Mouse (Mus musculus): ENCODE measurements around the gene Arhgap18. TPM values are rescaled to one million over a fixed set of nuclear protein-coding genes. Genes with fewer than 3 reads are reported as not detected.
A peak's percentile ranks its signal among the peaks of the same experiment; 100 is the strongest.

Gene Arhgap18
- polyA plus RNA-seq, 1 experiment = 149 TPM

DNA sequence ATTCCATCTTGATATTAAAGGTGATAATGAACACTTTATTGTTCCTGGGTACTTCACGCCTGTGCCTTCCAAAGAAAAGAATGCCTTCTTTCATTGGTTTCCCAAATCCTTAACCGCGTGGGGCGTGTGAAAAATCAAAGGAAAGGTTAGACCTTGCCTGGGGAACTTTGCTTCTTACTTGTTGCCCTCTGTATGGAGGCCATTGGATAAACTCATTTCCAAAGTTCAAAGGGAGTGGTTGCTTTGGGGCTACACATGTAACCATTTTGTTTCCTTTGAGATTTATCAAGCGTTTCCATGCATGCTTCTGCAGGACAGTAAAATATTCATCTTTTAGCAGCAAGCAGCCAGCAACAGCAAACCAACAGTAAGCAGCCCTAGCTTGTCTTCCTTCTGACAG is 20.3 kb downstream of the Arhgap18 start:
- TF ChIP-seq CTCF (IDR thresholded peaks at IDR 0.05; ENCODE audit: low read depth, low read length) (no peak), POLR2A (IDR thresholded peaks at IDR 0.05; ENCODE audit: borderline replicate concordance, low read depth, low read length) (no peak)
- Histone ChIP-seq H3K27ac (ENCODE audit: insufficient read depth, low read depth, low read length) (no peak overlapping the region), H3K4me3 (ENCODE audit: insufficient read depth, low read length) (peak overlapping the region; percentile 90), H3K4me1 (ENCODE audit: control insufficient read depth, insufficient read depth, low read length) (peaks cover 40% of the 10 kb centered on the region)

DNA sequence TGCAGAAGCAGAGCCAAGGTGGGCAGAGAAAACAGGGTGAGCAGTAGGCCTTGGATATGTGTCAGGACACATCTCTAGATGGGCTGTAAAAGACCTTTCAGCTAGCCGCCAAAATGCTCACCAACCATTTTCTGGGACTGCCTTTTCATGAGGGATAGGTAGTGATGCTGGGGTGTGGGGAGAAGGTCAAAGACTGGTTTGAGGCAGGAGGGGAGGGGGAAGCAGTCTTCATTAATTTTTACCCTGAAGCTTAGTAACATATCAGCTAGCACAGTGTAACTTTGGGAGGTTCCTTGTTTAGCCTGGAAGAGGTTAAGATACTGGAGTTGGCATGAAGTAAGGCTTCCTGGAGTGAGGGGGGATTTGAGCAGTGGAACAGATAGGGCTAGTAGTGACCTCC is 21.0 kb downstream of the Arhgap18 start:
- H3K4me3 ChIP-seq (ENCODE audit: insufficient read depth, low read length) = peak overlapping the region; percentile 90
- peaks cover 42% of the 10 kb centered on the region for H3K4me1 ChIP-seq (ENCODE audit: control insufficient read depth, insufficient read depth, low read length)
- H3K27ac ChIP-seq (ENCODE audit: insufficient read depth, low read depth, low read length) = no peak overlapping the region
- TF ChIP-seq POLR2A (IDR thresholded peaks at IDR 0.05; ENCODE audit: borderline replicate concordance, low read depth, low read length) = no peak
- TF ChIP-seq CTCF (IDR thresholded peaks at IDR 0.05; ENCODE audit: low read depth, low read length) = no peak

DNA sequence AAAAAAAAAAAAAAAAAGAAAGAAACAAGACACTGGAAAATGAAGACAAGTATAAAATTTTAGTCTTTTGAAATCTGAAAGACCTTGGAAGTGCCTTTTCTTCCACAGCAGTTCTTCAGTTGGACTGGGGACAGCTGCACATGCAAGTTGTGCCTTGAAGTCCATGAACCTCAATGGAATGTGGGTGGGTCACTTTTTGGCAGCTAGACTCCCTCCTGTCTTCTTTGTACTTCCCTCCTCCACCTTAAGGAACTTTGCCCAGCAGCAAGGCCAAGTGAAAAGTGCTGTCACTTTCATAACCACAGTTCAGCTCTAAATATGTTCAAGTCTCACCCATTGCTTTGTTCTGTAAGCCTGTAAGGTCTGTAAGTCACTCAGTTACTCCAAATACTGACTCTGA is 23.2 kb downstream of the Arhgap18 start:
- TF ChIP-seq POLR2A (IDR thresholded peaks at IDR 0.05; ENCODE audit: borderline replicate concordance, low read depth, low read length) (no peak), CTCF (IDR thresholded peaks at IDR 0.05; ENCODE audit: low read depth, low read length) (no peak)
- Histone ChIP-seq H3K4me1 (ENCODE audit: control insufficient read depth, insufficient read depth, low read length) (peaks cover 55% of the 10 kb centered on the region), H3K4me3 (ENCODE audit: insufficient read depth, low read length) (no peak overlapping the region), H3K27ac (ENCODE audit: insufficient read depth, low read depth, low read length) (no peak overlapping the region)

DNA sequence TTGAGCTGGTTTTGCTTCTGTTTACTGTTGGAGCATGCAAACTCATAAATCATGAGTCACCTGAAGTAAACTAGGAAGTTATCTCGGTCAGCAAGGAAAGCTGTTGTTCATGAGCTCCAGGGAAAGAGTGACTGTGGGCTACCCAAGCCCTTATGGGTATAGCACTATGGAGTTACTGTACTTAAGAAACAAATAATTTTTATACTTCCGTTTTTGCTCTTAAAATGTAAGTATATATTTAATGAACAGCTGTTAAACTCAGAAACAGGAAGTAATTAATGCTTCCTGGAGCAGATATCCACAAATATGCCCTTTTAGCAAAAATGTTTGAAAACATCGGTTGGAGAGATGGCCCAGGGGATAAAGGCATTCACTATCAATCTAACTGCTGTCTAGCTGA is 27.4 kb downstream of the Arhgap18 start:
- H3K4me3 ChIP-seq (ENCODE audit: insufficient read depth, low read length) = peak overlapping the region; percentile 2; the same call in 1 of the 2 replicates

DNA sequence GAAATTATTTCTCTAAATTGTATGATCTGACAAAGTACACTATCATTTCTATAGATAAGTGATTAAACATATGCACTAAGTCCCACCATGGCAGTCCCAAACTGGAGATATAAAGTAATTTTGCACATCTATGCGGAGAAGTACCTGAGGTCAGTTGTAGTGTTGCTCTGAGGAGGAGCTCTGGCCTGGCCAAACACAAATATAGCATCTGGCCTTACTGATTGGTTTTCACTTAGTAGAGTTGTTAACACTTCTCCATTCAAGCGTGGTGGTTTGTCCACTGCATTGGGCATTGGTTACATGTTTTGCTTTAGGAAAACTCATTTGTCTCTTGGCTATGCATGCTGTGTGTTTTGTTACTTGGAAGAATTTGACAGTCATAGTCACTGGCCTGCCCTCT is 36.5 kb downstream of the Arhgap18 start:
- peaks cover 32% of the 10 kb centered on the region for H3K4me1 ChIP-seq (ENCODE audit: control insufficient read depth, insufficient read depth, low read length)
- no peak overlapping the region for H3K4me3 ChIP-seq (ENCODE audit: insufficient read depth, low read length)
- no peak overlapping the region for H3K27ac ChIP-seq (ENCODE audit: insufficient read depth, low read depth, low read length)
- no peak for TF ChIP-seq CTCF (IDR thresholded peaks at IDR 0.05; ENCODE audit: low read depth, low read length)
- TF ChIP-seq POLR2A (IDR thresholded peaks at IDR 0.05; ENCODE audit: borderline replicate concordance, low read depth, low read length) = no peak

More for the DNA sequence above, 27.4 kb downstream of the Arhgap18 start:
- TF ChIP-seq CTCF (IDR thresholded peaks at IDR 0.05; ENCODE audit: low read depth, low read length) (no peak), POLR2A (IDR thresholded peaks at IDR 0.05; ENCODE audit: borderline replicate concordance, low read depth, low read length) (no peak)
- Histone ChIP-seq H3K27ac (ENCODE audit: insufficient read depth, low read depth, low read length) (peak overlapping the region; percentile 87), H3K4me1 (ENCODE audit: control insufficient read depth, insufficient read depth, low read length) (peaks cover 57% of the 10 kb centered on the region)

DNA sequence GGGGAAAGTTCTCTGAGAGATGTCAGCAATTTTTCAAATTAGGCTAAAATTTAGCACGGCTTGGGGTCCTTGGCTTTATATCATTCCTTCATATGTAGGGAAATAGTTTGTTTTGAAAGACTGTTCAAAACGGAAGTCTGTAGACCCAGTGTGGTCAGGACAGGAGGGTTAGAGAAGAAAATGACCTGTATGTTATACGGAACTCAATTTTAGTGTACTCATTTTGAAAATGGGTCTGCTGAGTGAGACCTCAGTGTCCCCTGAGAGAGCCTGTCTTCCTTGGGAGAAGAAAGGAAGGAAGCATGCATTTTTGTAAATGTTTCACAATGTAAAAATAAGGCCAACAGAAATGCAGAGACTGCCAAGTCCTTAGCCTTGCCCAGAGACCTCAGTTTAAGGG is 38.6 kb downstream of the Arhgap18 start:
- no peak for TF ChIP-seq POLR2A (IDR thresholded peaks at IDR 0.05; ENCODE audit: borderline replicate concordance, low read depth, low read length)
- no peak for TF ChIP-seq CTCF (IDR thresholded peaks at IDR 0.05; ENCODE audit: low read depth, low read length)
- Histone ChIP-seq H3K27ac (ENCODE audit: insufficient read depth, low read depth, low read length) (no peak overlapping the region), H3K4me1 (ENCODE audit: control insufficient read depth, insufficient read depth, low read length) (peaks cover 32% of the 10 kb centered on the region), H3K4me3 (ENCODE audit: insufficient read depth, low read length) (no peak overlapping the region)

DNA sequence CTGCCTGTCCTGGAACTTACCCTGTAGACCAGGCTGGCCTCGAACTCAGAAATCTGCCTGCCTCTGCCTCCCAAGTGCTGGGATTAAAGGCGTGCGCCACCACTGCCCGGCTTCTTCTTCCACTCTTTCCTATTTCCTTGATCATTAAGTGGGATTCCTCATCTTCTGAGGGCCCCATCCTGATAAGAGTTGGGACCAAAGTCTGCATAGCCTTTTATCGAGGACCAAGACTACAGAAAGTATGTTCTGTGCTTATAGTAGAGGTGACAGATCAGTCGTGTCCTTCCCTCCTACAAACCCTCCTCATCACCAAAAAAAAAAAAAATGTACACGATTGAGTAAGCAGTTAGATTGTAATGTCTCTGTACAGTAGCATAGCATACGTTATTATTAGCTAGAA is 39.8 kb downstream of the Arhgap18 start:
- Histone ChIP-seq H3K4me1 (ENCODE audit: control insufficient read depth, insufficient read depth, low read length) (peaks cover 42% of the 10 kb centered on the region), H3K27ac (ENCODE audit: insufficient read depth, low read depth, low read length) (no peak overlapping the region), H3K4me3 (ENCODE audit: insufficient read depth, low read length) (no peak overlapping the region)
- TF ChIP-seq POLR2A (IDR thresholded peaks at IDR 0.05; ENCODE audit: borderline replicate concordance, low read depth, low read length) (no peak), CTCF (IDR thresholded peaks at IDR 0.05; ENCODE audit: low read depth, low read length) (no peak)

DNA sequence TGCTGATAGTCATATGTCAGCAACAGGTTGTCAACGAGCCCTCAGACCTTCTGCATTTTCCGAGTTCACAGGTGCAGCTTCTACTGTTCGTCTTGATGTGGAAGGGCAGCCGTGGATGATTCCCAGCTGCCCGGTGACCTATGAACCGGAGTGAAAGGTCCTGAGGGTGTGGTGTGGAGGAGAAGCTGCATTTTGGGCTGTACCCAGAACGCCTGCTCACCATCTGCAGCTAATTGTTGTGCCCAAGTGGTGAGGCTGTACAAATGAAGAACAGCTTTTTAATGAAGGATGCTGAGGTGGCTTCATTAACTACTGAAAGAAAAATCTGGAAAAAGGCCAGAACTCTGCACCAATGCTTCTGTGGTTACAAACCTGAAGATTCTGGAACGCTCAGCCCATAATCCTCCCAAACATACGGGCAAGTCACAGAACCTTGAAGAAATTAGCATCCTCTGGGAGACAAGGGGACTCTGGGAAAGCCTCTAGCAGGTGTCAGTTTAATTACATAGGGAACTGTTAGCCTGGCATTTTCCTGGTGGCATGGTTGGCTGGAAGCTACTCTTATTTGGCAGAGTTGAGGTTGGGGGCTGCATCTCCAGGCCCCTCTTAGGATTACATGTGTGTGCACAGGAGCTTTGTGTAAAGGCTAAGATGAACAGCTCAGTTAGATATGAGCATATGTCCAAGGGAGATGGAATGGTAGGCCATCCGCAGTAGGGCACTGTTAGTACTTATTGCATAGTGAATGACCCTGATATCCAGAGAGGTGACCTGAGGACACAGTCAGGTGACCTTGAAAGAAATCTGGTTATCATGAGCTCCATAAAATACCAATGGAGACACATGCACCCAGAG is 43.4 kb downstream of the Arhgap18 start:
- TF ChIP-seq POLR2A (IDR thresholded peaks at IDR 0.05; ENCODE audit: borderline replicate concordance, low read depth, low read length) = no peak
- TF ChIP-seq CTCF (IDR thresholded peaks at IDR 0.05; ENCODE audit: low read depth, low read length) = no peak
- Histone ChIP-seq H3K4me3 (ENCODE audit: insufficient read depth, low read length) (no peak overlapping the region), H3K4me1 (ENCODE audit: control insufficient read depth, insufficient read depth, low read length) (peaks cover 47% of the 10 kb centered on the region), H3K27ac (ENCODE audit: insufficient read depth, low read depth, low read length) (peak overlapping the region; percentile 94)

DNA sequence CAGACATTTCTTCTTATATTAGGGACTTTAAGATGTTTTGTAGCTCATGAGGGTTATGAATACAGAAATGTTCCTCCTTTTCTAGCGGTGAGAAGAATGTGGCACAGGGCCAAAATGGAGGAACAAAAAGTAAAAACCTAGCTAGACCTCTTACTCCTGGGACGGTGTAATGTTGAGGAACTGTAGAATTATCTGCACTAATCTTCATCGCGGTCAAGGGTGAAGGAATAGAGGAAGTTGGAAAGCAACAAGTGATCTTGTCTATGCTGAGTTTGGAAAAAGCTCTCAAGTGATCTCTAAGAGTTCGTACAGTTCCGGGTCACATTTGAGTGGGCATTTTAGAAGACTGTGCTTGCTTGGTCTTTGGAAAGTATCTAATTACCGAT is 44.1 kb downstream of the Arhgap18 start:
- no peak for TF ChIP-seq POLR2A (IDR thresholded peaks at IDR 0.05; ENCODE audit: borderline replicate concordance, low read depth, low read length)
- TF ChIP-seq CTCF (IDR thresholded peaks at IDR 0.05; ENCODE audit: low read depth, low read length) = no peak
- no peak overlapping the region for H3K4me3 ChIP-seq (ENCODE audit: insufficient read depth, low read length)
- peaks cover 43% of the 10 kb centered on the region for H3K4me1 ChIP-seq (ENCODE audit: control insufficient read depth, insufficient read depth, low read length)
- peak overlapping the region; percentile 94 for H3K27ac ChIP-seq (ENCODE audit: insufficient read depth, low read depth, low read length)

DNA sequence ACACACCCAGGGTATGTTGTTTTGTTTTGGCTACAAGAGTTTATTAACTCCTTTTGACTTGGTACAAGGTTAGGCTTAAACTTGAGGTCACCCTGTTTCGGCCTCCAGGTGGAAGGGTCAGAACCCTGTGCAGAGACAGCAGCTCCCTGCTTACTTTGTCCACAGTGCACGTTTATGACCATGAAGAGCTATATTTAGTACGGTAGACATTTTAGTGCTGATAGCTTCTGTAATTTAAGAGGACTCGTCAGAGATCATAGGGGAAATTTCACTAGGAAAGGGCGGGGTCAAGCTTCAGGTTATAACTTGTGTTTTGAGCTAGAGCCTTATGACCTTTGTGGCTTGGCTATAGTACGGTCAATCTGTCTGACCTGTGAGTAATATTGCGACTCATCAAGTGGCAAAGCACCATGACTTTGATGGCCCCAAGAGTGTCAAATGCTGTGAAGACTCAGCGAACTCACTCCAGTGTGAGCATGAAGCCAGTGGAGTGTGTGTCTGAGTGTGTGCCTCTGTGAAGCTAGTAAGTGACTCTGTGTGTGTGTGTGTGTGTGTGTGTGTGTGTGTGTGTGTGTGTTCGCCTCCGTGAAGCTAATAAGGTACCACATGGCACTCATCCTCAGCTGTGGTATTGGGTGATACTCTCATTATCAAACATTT is 45.7 kb downstream of the Arhgap18 start:
- TF ChIP-seq POLR2A (IDR thresholded peaks at IDR 0.05; ENCODE audit: borderline replicate concordance, low read depth, low read length) (no peak), CTCF (IDR thresholded peaks at IDR 0.05; ENCODE audit: low read depth, low read length) (no peak)
- Histone ChIP-seq H3K27ac (ENCODE audit: insufficient read depth, low read depth, low read length) (peak overlapping the region; percentile 94), H3K4me1 (ENCODE audit: control insufficient read depth, insufficient read depth, low read length) (peaks cover 45% of the 10 kb centered on the region), H3K4me3 (ENCODE audit: insufficient read depth, low read length) (peak overlapping the region; percentile 38)

All from bone marrow macrophage, adult 2 months (primary cell).